Mouse (Mus musculus): ENCODE results near the gene Boc.
"Not testable (repeated sequence)": the region's sequence is repeated elsewhere in the genome, so short reads cannot be mapped to it uniquely, and the experiment has no call there.

Boc gene

GRCm38 (mm10) chr16:44486612-44487011 is 72.1 kb downstream of the Boc start:
- peak in 1 of 2 experiments; percentile 10 for DNase-seq

GRCm38 (mm10) chr16:44485691-44486090 is 73.0 kb downstream of the Boc start:
- DNase-seq, result peak in 1 of 2 experiments; percentile 17

- no peak for DNase-seq
These were observed 73.9 kb downstream of the Boc start for GRCm38 (mm10) chr16:44484831-44485230.

GRCm38 (mm10) chr16:44484079-44484478 is 74.6 kb downstream of the Boc start:
- peak; percentile 88 to 95 for DNase-seq

- peak in 1 of 2 experiments; percentile 18 for DNase-seq
These were observed 76.8 kb downstream of the Boc start for GRCm38 (mm10) chr16:44481599-44482593.

- peak in 1 of 2 experiments; percentile 31 for DNase-seq
These were observed 78.1 kb downstream of the Boc start for GRCm38 (mm10) chr16:44480616-44481015.

- peak; percentile 91 to 92 for DNase-seq
These were observed 78.8 kb downstream of the Boc start for GRCm38 (mm10) chr16:44479852-44480251.

GRCm38 (mm10) chr16:44478767-44479166 is 79.9 kb downstream of the Boc start:
- peak; percentile 10 to 23 for DNase-seq

- DNase-seq, result no peak
These were observed 82.9 kb downstream of the Boc start for GRCm38 (mm10) chr16:44475682-44476375.

GRCm38 (mm10) chr16:44475281-44475680 is 83.4 kb downstream of the Boc start:
- DNase-seq, result no peak

- DNase-seq, result no peak
These were observed 97.8 kb downstream of the Boc start for GRCm38 (mm10) chr16:44460922-44461321.

- DNase-seq, result no peak
These were observed 99.9 kb downstream of the Boc start for GRCm38 (mm10) chr16:44458826-44459225.

GRCm38 (mm10) chr16:44457858-44458257 is 100.8 kb downstream of the Boc start:
- no peak for DNase-seq

GRCm38 (mm10) chr16:44441913-44442312 is 116.8 kb downstream of the Boc start:
- DNase-seq, result not testable (repeated sequence)

- DNase-seq, result no peak
These were observed 123.2 kb downstream of the Boc start for GRCm38 (mm10) chr16:44435481-44435880.
